Mouse (Mus musculus): Measurements from ENCODE around the gene Wbp1l. TPM values are rescaled to one million over a fixed set of nuclear protein-coding genes. Genes with fewer than 3 reads are reported as not detected.
A peak's percentile ranks its signal among the peaks of the same experiment; 100 is the strongest.

Gene Wbp1l
- polyA plus RNA-seq, 1 experiment from 2014 or later = 37.0 TPM

GRCm38 (mm10) chr19:46620016-46620808 is 21.3 kb downstream of the Wbp1l start:
- Histone ChIP-seq H3K9me3 (ENCODE audit: control insufficient read depth, low read depth, low read length) (no peaks in the 10 kb centered on the region), H3K4me1 (ENCODE audit: control insufficient read depth, insufficient read depth, low read length) (peaks cover 53% of the 10 kb centered on the region), H3K4me2 (replicated peaks; ENCODE audit: low read depth, low read length) (no peak overlapping the region)

DNA sequence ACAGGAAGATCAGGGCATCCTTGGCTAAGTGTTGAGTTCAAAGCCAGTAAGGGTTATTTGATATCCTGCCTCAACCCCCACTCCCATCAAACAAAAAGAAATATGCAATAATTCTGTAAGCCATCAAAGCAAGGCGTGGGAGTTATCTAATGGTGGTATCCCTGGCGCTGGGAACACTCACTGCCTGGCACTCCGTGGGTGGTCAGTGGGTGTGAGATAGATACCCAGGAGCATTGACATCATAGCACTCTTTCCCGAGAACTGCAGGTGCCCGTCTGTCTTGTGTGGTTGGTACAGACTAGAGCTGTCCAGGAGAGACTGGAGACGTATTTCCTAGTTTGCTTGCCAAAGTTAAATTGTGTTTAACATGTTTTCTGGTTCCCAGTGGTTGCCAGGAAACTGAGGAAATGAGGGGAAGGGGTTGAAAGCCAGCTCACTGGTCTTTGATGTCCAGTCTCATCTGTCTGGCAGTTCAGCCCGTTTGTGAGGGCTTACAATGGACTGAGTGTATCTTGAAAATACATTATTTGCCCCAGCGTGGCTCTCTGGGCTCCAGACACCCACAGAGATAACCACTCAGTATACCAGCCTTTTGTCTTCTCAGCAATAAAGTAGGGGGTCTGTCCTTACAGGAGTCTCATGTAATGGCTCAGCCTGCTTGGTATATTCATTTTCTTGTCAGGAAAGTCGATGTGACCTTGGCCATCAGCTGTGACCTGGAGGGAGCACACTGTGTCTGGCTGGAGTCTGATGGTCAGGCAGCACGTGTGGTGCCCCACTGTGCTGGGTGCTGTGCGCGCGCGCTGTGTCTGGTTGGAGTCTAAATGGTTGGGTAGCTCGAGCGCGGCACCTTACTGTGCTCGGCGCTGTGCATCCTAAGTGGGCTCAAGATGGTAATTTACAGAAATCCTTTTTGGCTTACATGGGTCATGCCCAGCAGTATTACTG is 22.6 kb downstream of the Wbp1l start:
- Histone ChIP-seq H3K4me3 (ENCODE audit: low read depth, low read length) (no peak overlapping the region), H3K9me3 (ENCODE audit: control insufficient read depth, low read depth, low read length) (no peaks in the 10 kb centered on the region), H3K4me1 (ENCODE audit: control insufficient read depth, insufficient read depth, low read length) (peaks cover 53% of the 10 kb centered on the region), H3K27ac (ENCODE audit: low read length) (peak overlapping the region; percentile 70), H3K27me3 (ENCODE audit: control insufficient read depth, insufficient read depth, low read length) (no peaks in the 10 kb centered on the region), H3K36me3 (ENCODE audit: control insufficient read depth, insufficient read depth, low read length) (no peaks in the 10 kb centered on the region; the same call in 1 of the 2 replicates), H3K9ac (replicated peaks; ENCODE audit: low read depth, low read length) (no peak overlapping the region), H3K4me2 (replicated peaks; ENCODE audit: low read depth, low read length) (no peak overlapping the region)
- ATAC-seq (ENCODE audit: insufficient number of reproducible peaks, insufficient read depth, low FRiP score, low read depth) = no peak
- WGBS = 74% methylated on average over 19 of the region's 19 CpGs

More at GRCm38 (mm10) chr19:46620016-46620808, 21.3 kb downstream of the Wbp1l start:
- Histone ChIP-seq H3K4me3 (ENCODE audit: low read depth, low read length) (no peak overlapping the region), H3K27me3 (ENCODE audit: control insufficient read depth, insufficient read depth, low read length) (no peaks in the 10 kb centered on the region), H3K36me3 (ENCODE audit: control insufficient read depth, insufficient read depth, low read length) (no peaks in the 10 kb centered on the region; the same call in 1 of the 2 replicates), H3K9ac (replicated peaks; ENCODE audit: low read depth, low read length) (no peak overlapping the region), H3K27ac (ENCODE audit: low read length) (no peak overlapping the region)
- 63% methylated on average over 14 of the region's 14 CpGs for WGBS
- ATAC-seq (ENCODE audit: insufficient number of reproducible peaks, insufficient read depth, low FRiP score, low read depth) = no peak

DNA sequence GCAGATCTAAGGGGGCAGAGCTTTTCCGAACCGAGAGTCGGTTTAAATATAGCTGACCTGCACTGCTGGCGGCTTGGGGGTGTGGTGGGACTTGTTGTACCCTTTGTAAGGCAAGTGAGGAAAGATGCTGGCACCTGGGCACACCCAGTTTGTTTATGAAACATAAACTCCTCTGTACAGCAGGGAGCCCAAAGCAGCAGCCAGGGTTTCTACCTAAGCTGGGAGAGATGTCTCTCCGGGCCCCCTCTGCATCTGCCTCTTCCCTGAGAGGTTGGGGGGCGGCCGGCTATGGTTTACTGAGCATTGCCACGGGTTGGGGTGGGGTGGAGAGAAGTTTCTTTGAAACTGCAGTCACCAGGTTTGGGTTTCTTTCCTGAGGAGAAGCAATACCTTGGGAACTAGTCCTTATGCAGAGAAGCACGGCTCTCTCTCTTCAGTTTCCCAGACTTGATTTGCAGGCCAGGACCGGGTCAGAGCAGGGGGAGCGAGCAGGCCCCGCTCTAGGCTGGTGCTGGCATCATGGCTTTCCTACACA is 23.8 kb downstream of the Wbp1l start:
- no peak for ATAC-seq (ENCODE audit: insufficient number of reproducible peaks, insufficient read depth, low FRiP score, low read depth)
- no peak overlapping the region; the same call in 1 of the 2 replicates for H3K9ac ChIP-seq (replicated peaks; ENCODE audit: low read depth, low read length)
- no peaks in the 10 kb centered on the region for H3K27me3 ChIP-seq (ENCODE audit: control insufficient read depth, insufficient read depth, low read length)
- peaks cover 53% of the 10 kb centered on the region for H3K4me1 ChIP-seq (ENCODE audit: control insufficient read depth, insufficient read depth, low read length)
- WGBS = 29% methylated on average over 12 of the region's 12 CpGs
- H3K9me3 ChIP-seq (ENCODE audit: control insufficient read depth, low read depth, low read length) = no peaks in the 10 kb centered on the region
- peak overlapping the region; percentile 70 for H3K27ac ChIP-seq (ENCODE audit: low read length)
- H3K4me2 ChIP-seq (replicated peaks; ENCODE audit: low read depth, low read length) = peak overlapping the region; percentile 45
- H3K4me3 ChIP-seq (ENCODE audit: low read depth, low read length) = no peak overlapping the region
- no peaks in the 10 kb centered on the region; the same call in 1 of the 2 replicates for H3K36me3 ChIP-seq (ENCODE audit: control insufficient read depth, insufficient read depth, low read length)

DNA sequence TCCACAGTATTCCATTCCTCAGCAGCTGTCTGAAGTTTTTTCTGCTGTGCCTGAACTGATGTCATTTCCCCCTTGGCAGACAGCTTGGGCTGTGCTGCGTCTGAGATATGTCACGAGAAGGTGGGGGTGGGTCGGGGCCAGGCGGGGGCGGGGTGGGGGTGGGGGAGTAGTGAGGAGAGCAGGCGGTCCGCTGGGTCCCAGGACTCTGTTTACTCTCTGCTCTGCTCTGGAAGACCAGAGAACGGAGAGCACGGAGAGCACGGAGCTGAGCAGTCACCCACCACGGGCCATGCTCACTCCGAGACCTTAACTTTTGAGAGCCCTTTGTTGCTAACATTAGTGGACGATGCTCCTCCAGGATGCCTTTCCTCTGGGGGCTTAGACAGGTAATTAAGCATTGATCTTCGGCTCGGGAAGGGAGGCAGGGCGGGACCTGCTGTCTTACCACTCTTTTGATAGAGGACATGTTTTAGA is 24.3 kb downstream of the Wbp1l start:
- peaks cover 57% of the 10 kb centered on the region for H3K4me1 ChIP-seq (ENCODE audit: control insufficient read depth, insufficient read depth, low read length)
- 3% methylated on average over 16 of the region's 16 CpGs for WGBS
- H3K9ac ChIP-seq (replicated peaks; ENCODE audit: low read depth, low read length) = peak overlapping the region; percentile 30
- H3K27ac ChIP-seq (ENCODE audit: low read length) = peak overlapping the region; percentile 70
- no peaks in the 10 kb centered on the region; the same call in 1 of the 2 replicates for H3K36me3 ChIP-seq (ENCODE audit: control insufficient read depth, insufficient read depth, low read length)
- peak overlapping the region; percentile 30 for H3K4me3 ChIP-seq (ENCODE audit: low read depth, low read length)
- no peaks in the 10 kb centered on the region for H3K27me3 ChIP-seq (ENCODE audit: control insufficient read depth, insufficient read depth, low read length)
- peak overlapping the region; percentile 45 for H3K4me2 ChIP-seq (replicated peaks; ENCODE audit: low read depth, low read length)
- peak; percentile 76 for ATAC-seq (ENCODE audit: insufficient number of reproducible peaks, insufficient read depth, low FRiP score, low read depth)
- H3K9me3 ChIP-seq (ENCODE audit: control insufficient read depth, low read depth, low read length) = no peaks in the 10 kb centered on the region

DNA sequence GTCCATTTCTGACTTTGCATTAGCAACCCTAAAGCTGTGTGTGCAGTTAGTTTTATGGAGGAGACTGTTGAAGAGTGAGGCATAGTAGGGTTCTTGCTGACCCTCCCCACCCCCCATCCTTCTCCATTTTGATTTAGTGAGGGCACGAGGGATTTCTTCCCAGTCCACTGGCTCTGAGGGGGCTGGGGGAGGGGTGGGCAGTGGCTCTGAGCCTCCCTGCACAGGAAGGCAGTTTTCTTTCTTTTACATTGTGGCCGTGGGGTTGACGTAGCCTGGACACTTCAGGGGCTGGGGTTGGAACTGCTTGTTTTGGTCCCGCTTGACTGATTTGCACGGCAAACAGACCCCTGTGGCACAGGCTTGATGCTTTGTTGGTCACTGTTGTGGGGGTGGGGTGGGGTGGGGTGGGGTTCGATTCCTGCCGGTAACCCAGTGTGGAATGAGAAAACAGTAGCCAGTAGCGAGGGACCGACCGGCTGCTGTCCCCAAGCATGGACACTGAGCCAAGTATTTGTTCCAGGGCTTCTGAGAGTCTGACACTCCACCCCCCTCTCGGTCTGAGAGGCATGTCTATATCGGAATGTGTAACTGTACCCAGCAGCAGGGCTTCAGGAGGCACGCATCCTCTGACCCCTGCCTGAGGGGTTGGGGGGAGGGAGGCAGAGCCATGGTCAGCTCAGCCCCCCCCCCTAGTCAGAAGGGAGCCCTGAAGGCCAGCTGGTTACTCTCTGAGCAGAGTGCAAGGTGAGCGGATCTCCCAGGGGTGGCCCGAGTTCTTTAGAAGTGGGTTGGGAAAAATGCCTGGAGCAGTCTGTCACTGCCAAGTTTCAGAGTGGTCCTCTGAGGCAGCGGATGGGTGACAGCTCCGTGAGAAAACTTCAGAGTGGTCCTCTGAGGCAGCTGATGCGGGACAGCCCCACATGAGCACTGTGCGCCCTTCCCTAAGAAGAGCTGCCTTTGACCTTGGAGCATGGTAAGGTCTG is 25.2 kb downstream of the Wbp1l start:
- 18% methylated on average over 19 of the region's 19 CpGs for WGBS
- H3K27me3 ChIP-seq (ENCODE audit: control insufficient read depth, insufficient read depth, low read length) = no peaks in the 10 kb centered on the region
- ATAC-seq (ENCODE audit: insufficient number of reproducible peaks, insufficient read depth, low FRiP score, low read depth) = peak; percentile 12; the same call in 1 of the 2 replicates

GRCm38 (mm10) chr19:46625015-46625414 is 26.1 kb downstream of the Wbp1l start:
- H3K9ac ChIP-seq (replicated peaks; ENCODE audit: low read depth, low read length) = no peak overlapping the region
- no peak overlapping the region for H3K27ac ChIP-seq (ENCODE audit: low read length)
- no peaks in the 10 kb centered on the region for H3K36me3 ChIP-seq (ENCODE audit: control insufficient read depth, insufficient read depth, low read length)
- no peaks in the 10 kb centered on the region for H3K9me3 ChIP-seq (ENCODE audit: control insufficient read depth, low read depth, low read length)
- no peaks in the 10 kb centered on the region for H3K27me3 ChIP-seq (ENCODE audit: control insufficient read depth, insufficient read depth, low read length)
- H3K4me2 ChIP-seq (replicated peaks; ENCODE audit: low read depth, low read length) = peak overlapping the region; percentile 45; the same call in 1 of the 2 replicates
- H3K4me1 ChIP-seq (ENCODE audit: control insufficient read depth, insufficient read depth, low read length) = peaks cover 50% of the 10 kb centered on the region
- no peak overlapping the region for H3K4me3 ChIP-seq (ENCODE audit: low read depth, low read length)
- 92% methylated on average over 12 of the region's 12 CpGs for WGBS
- no peak for ATAC-seq (ENCODE audit: insufficient number of reproducible peaks, insufficient read depth, low FRiP score, low read depth)

More for the DNA sequence above, 25.2 kb downstream of the Wbp1l start:
- H3K9ac ChIP-seq (replicated peaks; ENCODE audit: low read depth, low read length) = peak overlapping the region; percentile 30
- H3K4me1 ChIP-seq (ENCODE audit: control insufficient read depth, insufficient read depth, low read length) = peaks cover 56% of the 10 kb centered on the region
- peak overlapping the region; percentile 30 for H3K4me3 ChIP-seq (ENCODE audit: low read depth, low read length)
- H3K36me3 ChIP-seq (ENCODE audit: control insufficient read depth, insufficient read depth, low read length) = no peaks in the 10 kb centered on the region
- H3K9me3 ChIP-seq (ENCODE audit: control insufficient read depth, low read depth, low read length) = no peaks in the 10 kb centered on the region
- peak overlapping the region; percentile 45 for H3K4me2 ChIP-seq (replicated peaks; ENCODE audit: low read depth, low read length)
- H3K27ac ChIP-seq (ENCODE audit: low read length) = peak overlapping the region; percentile 70

DNA sequence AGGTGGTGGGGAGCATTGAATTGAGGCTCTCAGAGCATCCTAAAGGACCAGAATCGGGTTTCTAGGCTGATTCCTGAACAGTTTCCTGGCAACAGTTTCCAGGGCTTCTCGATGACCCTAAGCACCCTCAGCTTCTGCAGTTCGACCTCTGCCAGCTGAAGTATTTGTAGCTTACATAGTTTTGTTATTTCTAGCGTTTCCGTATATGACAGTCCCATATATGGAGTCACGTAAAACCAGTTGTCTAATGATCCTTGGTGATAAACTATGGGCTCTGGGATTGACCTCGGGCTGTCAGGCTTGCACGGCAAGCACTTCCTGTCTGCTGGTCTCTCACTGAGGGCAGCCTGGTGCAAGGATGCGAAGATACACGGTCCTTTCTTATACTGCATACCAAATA is 26.6 kb downstream of the Wbp1l start:
- 49% methylated on average over 10 of the region's 10 CpGs for WGBS
- Histone ChIP-seq H3K9me3 (ENCODE audit: control insufficient read depth, low read depth, low read length) (no peaks in the 10 kb centered on the region), H3K27me3 (ENCODE audit: control insufficient read depth, insufficient read depth, low read length) (no peaks in the 10 kb centered on the region), H3K4me2 (replicated peaks; ENCODE audit: low read depth, low read length) (no peak overlapping the region), H3K36me3 (ENCODE audit: control insufficient read depth, insufficient read depth, low read length) (no peaks in the 10 kb centered on the region), H3K4me1 (ENCODE audit: control insufficient read depth, insufficient read depth, low read length) (peaks cover 51% of the 10 kb centered on the region), H3K9ac (replicated peaks; ENCODE audit: low read depth, low read length) (no peak overlapping the region), H3K27ac (ENCODE audit: low read length) (no peak overlapping the region), H3K4me3 (ENCODE audit: low read depth, low read length) (no peak overlapping the region)
- ATAC-seq (ENCODE audit: insufficient number of reproducible peaks, insufficient read depth, low FRiP score, low read depth) = no peak

All from stomach, embryonic 14.5 days (tissue).